Mouse (Mus musculus) liver, postnatal 0 days (tissue): ENCODE data around the gene Osbpl7.

Experiments used
- CTCF ChIP-seq: sonication (generic); IDR thresholded peaks from 2 replicates; pipeline ENCODE4 v1.5.1; 2016; ENCODE audit warnings: antibody characterized with exemption, low read depth
- EP300 ChIP-seq: IDR thresholded peaks from 2 replicates; pipeline ENCODE4 v1.6.1; 2016; ENCODE audit warnings: antibody characterized with exemption, low read depth, mild to moderate bottlenecking

GRCm38 (mm10) chr11:97009198-97009790, 41.1 kb upstream of the Osbpl7 start:
- TF ChIP-seq CTCF (no peak), EP300 (no peak)
